Mouse (Mus musculus) cerebellum, adult 11-12 months (tissue): ENCODE data around the gene Nptx1.

Experiments used
- DNase-seq: peaks from one replicate; pipeline ENCODE4 v3.0.0; 2022

Nptx1 gene

GRCm38 (mm10) chr11:119547183-119547921 is at the start of gene Nptx1:
Nptx1 (minus strand) TSS chr11:119547753.
- peak; percentile 86 for DNase-seq

- DNase-seq = no peak
These were observed 46.4 kb upstream of the Nptx1 start for GRCm38 (mm10) chr11:119593966-119594365.

GRCm38 (mm10) chr11:119589242-119589641 is 41.7 kb upstream of the Nptx1 start:
- no peak for DNase-seq

- no peak for DNase-seq
These were observed 39.6 kb upstream of the Nptx1 start for GRCm38 (mm10) chr11:119587112-119587511.

- peak; percentile 51 for DNase-seq
These were observed 39.0 kb upstream of the Nptx1 start for GRCm38 (mm10) chr11:119586511-119586910.

GRCm38 (mm10) chr11:119577721-119578120 is 30.2 kb upstream of the Nptx1 start:
- no peak for DNase-seq

- no peak for DNase-seq
These were observed 29.3 kb upstream of the Nptx1 start for GRCm38 (mm10) chr11:119576855-119577254.

- no peak for DNase-seq
These were observed 24.9 kb upstream of the Nptx1 start for GRCm38 (mm10) chr11:119572316-119573010.

GRCm38 (mm10) chr11:119566188-119566587 is 18.6 kb upstream of the Nptx1 start:
- no peak for DNase-seq

GRCm38 (mm10) chr11:119565684-119566083 is 18.1 kb upstream of the Nptx1 start:
- no peak for DNase-seq

GRCm38 (mm10) chr11:119565021-119565420 is 17.5 kb upstream of the Nptx1 start:
- DNase-seq = peak; percentile 72

- peak; percentile 59 for DNase-seq
These were observed 16.8 kb upstream of the Nptx1 start for GRCm38 (mm10) chr11:119564383-119564782.

- no peak for DNase-seq
These were observed 15.6 kb upstream of the Nptx1 start for GRCm38 (mm10) chr11:119563166-119563565.

- DNase-seq = no peak
These were observed 14.7 kb upstream of the Nptx1 start for GRCm38 (mm10) chr11:119562286-119562685.

GRCm38 (mm10) chr11:119558870-119559610 is 11.5 kb upstream of the Nptx1 start:
- no peak for DNase-seq

- no peak for DNase-seq
These were observed 10.7 kb upstream of the Nptx1 start for GRCm38 (mm10) chr11:119557940-119558869.

GRCm38 (mm10) chr11:119555170-119555569 is 7.6 kb upstream of the Nptx1 start:
- DNase-seq = no peak

GRCm38 (mm10) chr11:119554706-119555105 is 7.2 kb upstream of the Nptx1 start:
- no peak for DNase-seq

- no peak for DNase-seq
These were observed 5.6 kb upstream of the Nptx1 start for GRCm38 (mm10) chr11:119552902-119553802.

GRCm38 (mm10) chr11:119552301-119552700 is 4.7 kb upstream of the Nptx1 start:
- DNase-seq = no peak

GRCm38 (mm10) chr11:119551468-119551867 is 3.9 kb upstream of the Nptx1 start:
- no peak for DNase-seq
